Mouse (Mus musculus): ENCODE measurements at regions not wholly inside any gene's neighbourhood (a gene's known extent, or its start where the extent isn't known, plus 50 kb on each side); places are given as distances from the start of the nearest gene placed in this dataset.

DNA sequence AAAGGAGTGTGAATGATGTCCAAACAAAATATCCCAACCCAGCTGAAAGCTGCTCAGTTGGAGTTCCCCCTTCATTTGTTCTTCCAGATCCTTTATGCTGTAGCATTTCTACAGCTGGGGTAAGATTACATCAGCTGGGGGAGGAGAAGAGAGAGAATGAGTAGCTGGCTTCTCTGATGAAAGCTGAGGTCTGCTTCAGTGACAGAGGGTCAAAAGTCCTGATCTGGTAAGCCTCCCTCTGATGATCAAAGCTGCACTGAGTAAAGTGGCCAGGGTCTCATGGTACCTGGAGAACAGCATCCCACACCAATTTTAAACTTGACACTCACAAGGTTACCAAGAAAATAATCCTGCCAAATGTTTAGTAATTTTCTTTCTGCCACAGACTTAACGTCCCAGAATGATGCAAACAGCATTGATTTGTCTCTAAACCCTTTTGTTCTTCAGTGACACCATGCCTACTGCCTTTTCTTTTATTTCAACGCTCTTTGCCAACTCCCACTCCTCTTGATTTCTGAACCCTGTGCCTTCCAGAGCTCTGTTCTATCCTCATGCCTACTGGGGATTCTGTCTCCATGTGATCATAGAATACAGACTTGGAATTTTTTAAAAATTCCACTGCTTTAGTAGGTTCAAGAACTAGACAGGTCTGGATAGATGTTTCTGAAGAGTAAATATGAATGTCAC, 119.3 kb upstream of the Fshr start:
- DNase-seq (ENCODE audit: low read depth, low spot score) = no peak
- Histone ChIP-seq H3K9me3 (ENCODE audit: control insufficient read depth, insufficient read depth, low read depth, low read length) (no peaks in the 10 kb centered on the region), H3K4me3 (ENCODE audit: insufficient read depth in 1 of 2, low read depth in 1 of 2, low read length in 2 of 2, poor library complexity in 1 of 2, severe bottlenecking in 1 of 2) (no peak overlapping the region), H3K27ac (ENCODE audit: insufficient read depth, low read depth, low read length, poor library complexity, severe bottlenecking) (no peak overlapping the region), H3K9ac (ENCODE audit: insufficient read depth, low read depth, low read length, poor library complexity, severe bottlenecking) (no peak overlapping the region), H3K4me1 (ENCODE audit: control insufficient read depth in 2 of 2, insufficient read depth in 2 of 2, low read length in 2 of 2, poor library complexity in 1 of 2) (no peaks in the 10 kb centered on the region), H3K36me3 (ENCODE audit: control insufficient read depth, insufficient read depth, low read length, poor library complexity, severe bottlenecking) (no peaks in the 10 kb centered on the region)
- in situ Hi-C loops (cut with MboI; ENCODE audit: low sequenced_read_pairs in 2 of 2, unreplicated experiment in 2 of 2) = no loop called here
- TF ChIP-seq ZNF384 (IDR thresholded peaks at IDR 0.05; ENCODE audit: low read depth, low read length) = no peak
- no peak for TF ChIP-seq ZC3H11A (IDR thresholded peaks at IDR 0.05; ENCODE audit: borderline replicate concordance, low read depth, low read length)
- TF ChIP-seq HCFC1 (IDR thresholded peaks at IDR 0.05; ENCODE audit: borderline replicate concordance, insufficient read depth, low read length) = no peak
- no peak for TF ChIP-seq CHD2 (IDR thresholded peaks at IDR 0.05; ENCODE audit: low read depth, low read length)
- no peak for TF ChIP-seq MAFK (IDR thresholded peaks at IDR 0.05; ENCODE audit: insufficient read depth, low read depth, low read length)

DNA sequence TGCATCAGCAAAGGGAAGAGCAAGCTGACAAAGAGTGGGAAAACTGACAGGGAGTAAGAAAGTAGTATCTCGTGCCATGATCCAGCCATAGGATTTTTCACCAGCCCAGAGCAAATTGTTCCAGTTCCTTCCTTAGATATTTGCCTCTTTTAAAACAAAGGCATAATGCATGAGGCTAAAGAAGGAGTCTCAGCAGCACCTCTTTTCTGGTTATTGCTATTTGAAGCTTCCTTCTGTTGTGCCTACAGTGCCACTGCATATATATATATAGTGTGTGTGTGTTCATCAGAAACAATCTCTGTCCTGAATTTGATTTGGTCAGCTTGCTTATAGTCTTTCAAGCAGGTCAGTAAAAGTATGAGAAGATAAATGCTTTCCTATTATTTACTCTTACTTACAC, 117.9 kb upstream of the Fshr start:
- H3K36me3 ChIP-seq (ENCODE audit: control insufficient read depth, insufficient read depth, low read length, poor library complexity, severe bottlenecking) = no peaks in the 10 kb centered on the region
- no peak overlapping the region for H3K27ac ChIP-seq (ENCODE audit: insufficient read depth, low read depth, low read length, poor library complexity, severe bottlenecking)
- H3K4me1 ChIP-seq (ENCODE audit: control insufficient read depth in 2 of 2, insufficient read depth in 2 of 2, low read length in 2 of 2, poor library complexity in 1 of 2) = no peaks in the 10 kb centered on the region
- no peak for DNase-seq (ENCODE audit: low read depth, low spot score)
- no peaks in the 10 kb centered on the region for H3K9me3 ChIP-seq (ENCODE audit: control insufficient read depth, insufficient read depth, low read depth, low read length)
- no peak overlapping the region for H3K4me3 ChIP-seq (ENCODE audit: insufficient read depth in 1 of 2, low read depth in 1 of 2, low read length in 2 of 2, poor library complexity in 1 of 2, severe bottlenecking in 1 of 2)
- no peak overlapping the region for H3K9ac ChIP-seq (ENCODE audit: insufficient read depth, low read depth, low read length, poor library complexity, severe bottlenecking)
- TF ChIP-seq HCFC1 (IDR thresholded peaks at IDR 0.05; ENCODE audit: borderline replicate concordance, insufficient read depth, low read length) = no peak
- no peak for TF ChIP-seq CHD2 (IDR thresholded peaks at IDR 0.05; ENCODE audit: low read depth, low read length)
- TF ChIP-seq ZC3H11A (IDR thresholded peaks at IDR 0.05; ENCODE audit: borderline replicate concordance, low read depth, low read length) = no peak
- no peak for TF ChIP-seq ZNF384 (IDR thresholded peaks at IDR 0.05; ENCODE audit: low read depth, low read length)
- TF ChIP-seq MAFK (IDR thresholded peaks at IDR 0.05; ENCODE audit: insufficient read depth, low read depth, low read length) = no peak
- in situ Hi-C loops (cut with MboI; ENCODE audit: low sequenced_read_pairs in 2 of 2, unreplicated experiment in 2 of 2) = no loop called here

DNA sequence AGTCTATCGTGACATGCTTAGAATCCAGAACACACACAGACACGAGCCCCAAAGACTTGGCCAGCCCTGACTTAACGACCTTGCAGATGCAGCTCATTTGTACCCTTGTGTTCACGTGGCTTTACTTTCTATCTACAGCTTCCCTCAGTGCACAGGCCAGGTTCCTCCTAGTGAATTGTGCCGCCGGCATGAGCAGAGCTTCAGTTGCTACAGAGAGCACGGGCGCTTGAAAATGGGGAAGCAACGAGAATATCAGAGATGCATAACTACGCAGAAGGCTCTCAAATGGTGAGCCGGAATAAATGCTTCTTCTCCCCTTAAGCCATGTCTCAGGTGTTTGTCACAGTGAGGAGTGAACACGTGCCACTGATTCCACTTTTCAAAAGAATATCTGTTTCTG, 110.7 kb upstream of the Fshr start:
- TF ChIP-seq ZC3H11A (IDR thresholded peaks at IDR 0.05; ENCODE audit: borderline replicate concordance, low read depth, low read length) (no peak), ZNF384 (IDR thresholded peaks at IDR 0.05; ENCODE audit: low read depth, low read length) (no peak), HCFC1 (IDR thresholded peaks at IDR 0.05; ENCODE audit: borderline replicate concordance, insufficient read depth, low read length) (no peak), CHD2 (IDR thresholded peaks at IDR 0.05; ENCODE audit: low read depth, low read length) (no peak)
- DNase-seq (ENCODE audit: low read depth, low spot score) = no peak
- in situ Hi-C loops (cut with MboI; ENCODE audit: low sequenced_read_pairs in 2 of 2, unreplicated experiment in 2 of 2) = no loop called here

DNA sequence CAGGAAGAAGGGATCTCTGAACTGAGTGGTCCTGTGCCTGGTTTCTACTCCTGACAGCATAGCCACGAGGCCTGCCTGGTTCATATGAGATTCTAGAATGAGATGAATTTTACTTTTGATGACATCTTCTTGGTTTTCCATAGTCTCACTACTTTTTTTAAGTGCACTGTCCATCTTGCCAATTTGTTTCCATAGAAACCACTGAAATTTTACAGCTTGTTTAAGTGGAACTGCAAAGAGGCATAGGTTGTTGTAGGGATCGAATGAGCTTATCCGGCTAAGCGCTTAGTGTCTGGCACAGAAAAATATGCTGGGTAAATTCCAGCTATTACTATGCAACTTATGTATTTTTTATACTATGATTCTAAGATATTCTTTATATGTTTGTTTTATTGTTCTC, 100.8 kb upstream of the Fshr start:
- Histone ChIP-seq H3K27ac (ENCODE audit: insufficient read depth, low read depth, low read length, poor library complexity, severe bottlenecking) (no peak overlapping the region), H3K4me3 (ENCODE audit: insufficient read depth in 1 of 2, low read depth in 1 of 2, low read length in 2 of 2, poor library complexity in 1 of 2, severe bottlenecking in 1 of 2) (no peak overlapping the region), H3K4me1 (ENCODE audit: control insufficient read depth in 2 of 2, insufficient read depth in 2 of 2, low read length in 2 of 2, poor library complexity in 1 of 2) (no peaks in the 10 kb centered on the region), H3K9me3 (ENCODE audit: control insufficient read depth, insufficient read depth, low read depth, low read length) (no peaks in the 10 kb centered on the region), H3K9ac (ENCODE audit: insufficient read depth, low read depth, low read length, poor library complexity, severe bottlenecking) (no peak overlapping the region), H3K36me3 (ENCODE audit: control insufficient read depth, insufficient read depth, low read length, poor library complexity, severe bottlenecking) (no peaks in the 10 kb centered on the region)
- no peak for DNase-seq (ENCODE audit: low read depth, low spot score)
- no peak for TF ChIP-seq MAFK (IDR thresholded peaks at IDR 0.05; ENCODE audit: insufficient read depth, low read depth, low read length)
- no peak for TF ChIP-seq ZC3H11A (IDR thresholded peaks at IDR 0.05; ENCODE audit: borderline replicate concordance, low read depth, low read length)
- no peak for TF ChIP-seq CHD2 (IDR thresholded peaks at IDR 0.05; ENCODE audit: low read depth, low read length)
- no peak for TF ChIP-seq HCFC1 (IDR thresholded peaks at IDR 0.05; ENCODE audit: borderline replicate concordance, insufficient read depth, low read length)
- TF ChIP-seq ZNF384 (IDR thresholded peaks at IDR 0.05; ENCODE audit: low read depth, low read length) = no peak
- in situ Hi-C loops (cut with MboI; ENCODE audit: low sequenced_read_pairs in 2 of 2, unreplicated experiment in 2 of 2) = no loop called here

More for the DNA sequence above, 110.7 kb upstream of the Fshr start:
- Histone ChIP-seq H3K9me3 (ENCODE audit: control insufficient read depth, insufficient read depth, low read depth, low read length) (no peaks in the 10 kb centered on the region), H3K4me3 (ENCODE audit: insufficient read depth in 1 of 2, low read depth in 1 of 2, low read length in 2 of 2, poor library complexity in 1 of 2, severe bottlenecking in 1 of 2) (no peak overlapping the region), H3K36me3 (ENCODE audit: control insufficient read depth, insufficient read depth, low read length, poor library complexity, severe bottlenecking) (no peaks in the 10 kb centered on the region), H3K4me1 (ENCODE audit: control insufficient read depth in 2 of 2, insufficient read depth in 2 of 2, low read length in 2 of 2, poor library complexity in 1 of 2) (no peaks in the 10 kb centered on the region), H3K9ac (ENCODE audit: insufficient read depth, low read depth, low read length, poor library complexity, severe bottlenecking) (no peak overlapping the region), H3K27ac (ENCODE audit: insufficient read depth, low read depth, low read length, poor library complexity, severe bottlenecking) (no peak overlapping the region)
